Mouse (Mus musculus) bone marrow macrophage, adult 2 months (primary cell): ENCODE data around the gene Defa2. TPM values are rescaled to one million over a fixed set of nuclear protein-coding genes. Genes with fewer than 3 reads are reported as not detected.
"Not testable (repeated sequence)": the region's sequence is repeated elsewhere in the genome, so short reads cannot be mapped to it uniquely, and the experiment has no call there.

Experiments used
- H3K27ac ChIP-seq: 2 replicates; pipeline ENCODE4 v1.5.1; 2012; ENCODE audit warnings: low read depth, low read length; ENCODE audit not compliant: insufficient read depth
- H3K4me1 ChIP-seq: 2 replicates; pipeline ENCODE4 v1.6.1; 2012; ENCODE audit warnings: low read length; ENCODE audit not compliant: control insufficient read depth, insufficient read depth
- H3K4me3 ChIP-seq: 2 replicates; pipeline ENCODE4 v1.5.1; 2012; ENCODE audit warnings: mild to moderate bottlenecking, low read length, moderate library complexity; ENCODE audit not compliant: insufficient read depth
- polyA plus RNA-seq: library from polyadenylated mRNA; stranded (reverse); fragments of >200 nt; gene quantifications from 2 replicates; pipeline ENCODE4 v1.2.4, GENCODE M21; 2012; ENCODE audit not compliant: missing spikeins, insufficient read depth, insufficient read length

Gene Defa2
- polyA plus RNA-seq = not detected in 2 replicates

GRCm38 (mm10) chr8:21378215-21378614 lies at the start of gene Defa2:
Gene Defa2, plus strand, starts transcription at chr8:21378515.
- H3K4me3 ChIP-seq, H3K4me1 ChIP-seq, H3K27ac ChIP-seq: not testable (repeated sequence)

DNA sequence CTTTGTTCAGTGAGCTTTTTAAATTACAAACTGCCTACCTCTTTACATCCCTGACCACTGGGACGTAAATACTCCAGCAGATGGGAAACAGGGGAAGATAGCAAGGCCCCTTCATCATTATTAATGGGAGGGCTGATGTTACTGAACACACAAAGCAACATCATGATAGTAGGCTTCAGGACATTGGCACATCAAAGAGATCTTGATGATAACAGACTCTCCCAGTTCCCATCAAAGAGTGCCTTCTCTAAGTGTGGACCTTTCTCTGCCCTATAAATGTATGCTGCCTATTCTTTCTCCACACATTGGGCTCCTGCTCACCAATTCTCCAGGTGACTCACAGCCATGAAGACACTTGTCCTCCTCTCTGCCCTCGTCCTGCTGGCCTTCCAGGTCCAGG lies 13.2 kb downstream of the Defa2 start, which contains the start of gene Defa33:
Defa33 (plus strand) TSS at position 301 of the 400 bp plus-strand sequence.
- H3K27ac ChIP-seq, H3K4me1 ChIP-seq, H3K4me3 ChIP-seq: not testable (repeated sequence)

GRCm38 (mm10) chr8:21427111-21427510 lies 48.8 kb downstream of the Defa2 start, which contains the start of gene Defa36:
Gene Defa36, plus strand, starts transcription at chr8:21427411.
- H3K4me1 ChIP-seq, H3K27ac ChIP-seq, H3K4me3 ChIP-seq: not testable (repeated sequence)

Other genes starting within 250 kb of the Defa2 start
- not detected in 2 replicates for gene Defa30, start 243.9 kb upstream of the Defa2 start, polyA plus RNA-seq
- not detected in 2 replicates for gene Defa22, start 216.2 kb upstream of the Defa2 start, polyA plus RNA-seq
- not detected in 2 replicates for gene Defa31, start 186.9 kb upstream of the Defa2 start, polyA plus RNA-seq
- not detected in 2 replicates for gene Gm15293, start 177.0 kb upstream of the Defa2 start, polyA plus RNA-seq
- gene Gm15292, start 128.8 kb upstream of the Defa2 start, polyA plus RNA-seq = not detected in 2 replicates
- not detected in 2 replicates for gene Defa27, start 63.0 kb upstream of the Defa2 start, polyA plus RNA-seq
- gene Defa29, start 51.5 kb upstream of the Defa2 start, polyA plus RNA-seq = not detected in 2 replicates
- not detected in 2 replicates for gene Defa33, start 13.3 kb downstream of the Defa2 start, polyA plus RNA-seq
- gene Defa36, start 48.9 kb downstream of the Defa2 start, polyA plus RNA-seq = not detected in 2 replicates
- gene Gm7849, start 78.0 kb downstream of the Defa2 start, polyA plus RNA-seq = not detected in 2 replicates
- not detected in 2 replicates for gene Defa20, start 130.7 kb downstream of the Defa2 start, polyA plus RNA-seq
- gene Defa32, start 150.5 kb downstream of the Defa2 start, polyA plus RNA-seq = not detected in 2 replicates
- not detected in 2 replicates for gene Defa37, start 186.9 kb downstream of the Defa2 start, polyA plus RNA-seq
- not detected in 2 replicates for gene Defa28, start 204.5 kb downstream of the Defa2 start, polyA plus RNA-seq
- gene Gm7861, start 216.0 kb downstream of the Defa2 start, polyA plus RNA-seq = not detected in 2 replicates
- not detected in 2 replicates for gene Defa26, start 239.7 kb downstream of the Defa2 start, polyA plus RNA-seq